Mouse (Mus musculus): ENCODE data around the gene Mospd2. TPM values are rescaled to one million over a fixed set of nuclear protein-coding genes. Genes with fewer than 3 reads are reported as not detected.

Mospd2 gene
- 10 to 100 TPM; 14.6 to 17.3 TPM for total RNA-seq (2021)

- intact Hi-C loops (cut with DNase I), result no loop called here
These were observed at the start of gene Mospd2, which contains the start of gene Fancb for GRCm38 (mm10) chrX:164980193-164980775. TSS of gene Mospd2 (minus strand) at chrX:164980375. TSS of gene Fancb (plus strand) at chrX:164980592.

DNA sequence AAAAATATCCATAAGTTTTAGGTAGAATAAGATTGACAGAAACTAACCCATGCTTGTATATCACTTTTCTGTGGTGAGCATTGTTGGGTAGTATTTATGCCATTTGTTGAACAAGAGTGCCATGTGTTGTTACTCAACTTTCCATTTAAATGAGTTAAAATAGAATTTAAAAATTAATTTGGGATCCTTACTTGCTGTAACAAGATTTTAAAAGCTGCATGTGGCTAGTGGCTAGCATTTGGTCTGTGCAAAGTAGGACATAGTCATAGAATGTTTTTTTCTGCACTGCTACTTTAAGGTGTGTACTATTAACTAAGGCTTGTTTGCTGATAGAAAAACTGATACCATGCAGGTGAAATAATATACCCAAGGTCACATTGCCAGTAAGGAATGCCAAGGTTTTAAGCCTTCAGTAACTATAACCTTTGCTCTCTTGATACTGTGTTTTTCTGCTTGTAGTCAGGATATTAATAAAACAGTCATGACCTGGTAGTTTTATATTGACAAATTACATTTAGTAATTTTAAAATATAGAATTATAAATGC, 24.7 kb upstream of the Mospd2 start, which contains the start of gene Gm17604:
Gene Gm17604, minus strand, starts transcription at position 51 of the 546 bp plus-strand sequence.
- intact Hi-C loops (cut with DNase I), result no loop called here
- no peak for DNase-seq

More at GRCm38 (mm10) chrX:164980193-164980775, at the start of gene Mospd2, which contains the start of gene Fancb:
- peak; percentile 79 to 82 for DNase-seq

GRCm38 (mm10) chrX:165003141-165003540, 23.0 kb upstream of the Mospd2 start:
- intact Hi-C loops (cut with DNase I), result no loop called here
- DNase-seq, result peak in 1 of 2 experiments; percentile 5

- intact Hi-C loops (cut with DNase I), result no loop called here
These were observed 1.3 kb downstream of the Mospd2 start for GRCm38 (mm10) chrX:164978866-164979265.

GRCm38 (mm10) chrX:164971206-164971605, 9.0 kb downstream of the Mospd2 start:
- intact Hi-C loops (cut with DNase I), result no loop called here
- no peak for DNase-seq

More at GRCm38 (mm10) chrX:164978866-164979265, 1.3 kb downstream of the Mospd2 start:
- no peak for DNase-seq

GRCm38 (mm10) chrX:164965750-164966448, 14.3 kb downstream of the Mospd2 start:
- intact Hi-C loops (cut with DNase I), result no loop called here
- no peak for DNase-seq

- intact Hi-C loops (cut with DNase I), result no loop called here
- peak in 1 of 2 experiments; percentile 18 for DNase-seq
These were observed 27.4 kb downstream of the Mospd2 start for GRCm38 (mm10) chrX:164952601-164953375.

GRCm38 (mm10) chrX:164951858-164952576, 28.2 kb downstream of the Mospd2 start:
- no peak for DNase-seq
- intact Hi-C loops (cut with DNase I), result no loop called here

DNA sequence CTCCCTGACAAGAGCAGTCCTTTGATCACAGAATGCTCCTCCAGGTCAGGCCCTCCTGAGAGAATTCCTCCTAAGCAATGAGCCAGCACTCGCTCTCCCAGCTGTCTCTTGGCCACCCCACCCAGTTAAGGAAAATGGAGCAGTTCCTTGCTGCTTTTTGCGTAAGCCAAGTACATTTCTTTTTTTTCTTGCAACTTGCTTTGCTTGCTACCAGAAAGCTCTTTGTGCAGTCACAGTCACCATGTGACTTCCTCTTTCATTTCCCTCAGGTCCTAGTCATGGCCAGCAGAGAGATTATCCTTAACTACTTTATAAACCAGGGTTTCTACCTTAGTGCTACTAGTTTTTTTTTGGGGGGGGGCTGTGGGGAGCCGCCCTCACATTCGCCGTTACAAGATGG, 38.6 kb downstream of the Mospd2 start:
- no peak for DNase-seq
- intact Hi-C loops (cut with DNase I), result no loop called here

DNA sequence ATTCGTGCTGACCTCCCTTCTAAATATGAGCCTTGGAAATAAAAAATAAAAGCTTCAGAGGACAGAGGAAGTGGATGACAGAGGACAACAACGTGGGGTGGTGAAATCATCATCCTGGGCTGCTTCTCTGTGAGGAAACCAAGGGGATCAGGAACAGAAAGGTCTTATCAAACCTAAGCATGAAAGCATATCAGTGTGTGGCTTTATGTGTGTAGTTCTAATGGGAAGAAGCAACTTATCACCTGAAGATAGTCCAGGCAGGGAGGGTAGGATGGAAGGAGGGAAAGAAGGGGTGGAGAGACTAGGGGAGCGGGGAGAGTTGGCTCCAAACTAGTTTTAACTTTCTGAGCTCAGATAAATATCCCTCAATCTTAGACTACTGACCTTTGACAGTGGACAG, 67.2 kb downstream of the Mospd2 start:
- intact Hi-C loops (cut with DNase I), result no loop called here
- DNase-seq, result no peak

DNA sequence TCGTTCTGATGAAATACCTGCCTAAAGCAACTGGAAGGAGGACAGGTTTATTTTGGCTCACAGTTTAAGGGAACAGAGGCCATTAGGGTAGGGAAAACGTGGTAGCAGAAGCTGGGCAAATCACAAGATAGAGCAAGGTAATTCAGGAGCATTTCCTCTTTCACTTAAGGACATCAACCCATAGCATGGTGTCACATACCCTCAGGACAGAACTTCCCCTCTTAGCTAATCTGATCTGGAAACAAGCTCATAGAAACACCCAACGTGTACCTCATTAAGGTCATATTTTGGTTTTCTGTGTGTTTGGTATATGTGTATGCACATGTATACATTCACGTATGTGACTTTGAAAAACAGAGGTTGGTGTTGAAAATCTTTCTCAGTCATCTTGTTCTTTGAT, 68.0 kb downstream of the Mospd2 start:
- DNase-seq, result no peak
- intact Hi-C loops (cut with DNase I), result no loop called here

DNA sequence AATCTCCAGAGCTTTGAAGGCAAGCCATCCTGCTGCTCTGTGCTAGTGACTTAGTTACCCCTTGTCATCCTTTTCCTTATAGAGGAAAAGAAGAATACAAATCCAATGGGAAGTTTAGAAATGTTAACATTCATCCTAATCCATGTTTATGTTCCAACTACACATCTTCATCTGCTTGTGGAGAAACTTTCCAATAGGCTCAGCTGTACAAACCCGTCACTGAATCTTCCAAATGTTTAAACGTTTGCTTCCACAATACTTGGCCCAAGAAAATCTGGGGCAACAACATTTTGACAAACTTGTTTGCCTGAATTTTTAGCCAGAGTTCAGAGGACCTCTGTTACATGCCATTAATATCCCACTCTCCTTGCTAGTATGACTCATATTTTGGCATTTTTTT, 78.3 kb downstream of the Mospd2 start:
- intact Hi-C loops (cut with DNase I), result no loop called here
- DNase-seq, result no peak

GRCm38 (mm10) chrX:164899805-164900204, 80.4 kb downstream of the Mospd2 start:
- no peak for DNase-seq
- intact Hi-C loops (cut with DNase I), result no loop called here

GRCm38 (mm10) chrX:164886260-164886659, 93.9 kb downstream of the Mospd2 start:
- intact Hi-C loops (cut with DNase I), result no loop called here

More at GRCm38 (mm10) chrX:164886260-164886659, 93.9 kb downstream of the Mospd2 start:
- DNase-seq, result no peak

Other genes with a start within 250 kb of the Mospd2 start
- 1 to 10 TPM in 1 of 2 experiments, under 1 TPM in 1; 0.44 to 1.1 TPM for gene Fancb, start 217 bp upstream of the Mospd2 start, total RNA-seq (2021)
- not detected for gene Gm17604, start 24.5 kb upstream of the Mospd2 start, total RNA-seq (2021)